Mouse (Mus musculus) frontal cortex, adult (tissue): ENCODE measurements around the gene Sumf2.
"Not testable (repeated sequence)": the region's sequence is repeated elsewhere in the genome, so short reads cannot be mapped to it uniquely, and the experiment has no call there.

ENCODE experiments used
- ATAC-seq: cut with Nextera tagmentation; 2 replicates; pipeline ENCODE4 v1.9.2; 2017; ENCODE audit warnings: mild to moderate bottlenecking, moderate library complexity, mixed read lengths; ENCODE audit not compliant: low TSS enrichment

Gene Sumf2

DNA sequence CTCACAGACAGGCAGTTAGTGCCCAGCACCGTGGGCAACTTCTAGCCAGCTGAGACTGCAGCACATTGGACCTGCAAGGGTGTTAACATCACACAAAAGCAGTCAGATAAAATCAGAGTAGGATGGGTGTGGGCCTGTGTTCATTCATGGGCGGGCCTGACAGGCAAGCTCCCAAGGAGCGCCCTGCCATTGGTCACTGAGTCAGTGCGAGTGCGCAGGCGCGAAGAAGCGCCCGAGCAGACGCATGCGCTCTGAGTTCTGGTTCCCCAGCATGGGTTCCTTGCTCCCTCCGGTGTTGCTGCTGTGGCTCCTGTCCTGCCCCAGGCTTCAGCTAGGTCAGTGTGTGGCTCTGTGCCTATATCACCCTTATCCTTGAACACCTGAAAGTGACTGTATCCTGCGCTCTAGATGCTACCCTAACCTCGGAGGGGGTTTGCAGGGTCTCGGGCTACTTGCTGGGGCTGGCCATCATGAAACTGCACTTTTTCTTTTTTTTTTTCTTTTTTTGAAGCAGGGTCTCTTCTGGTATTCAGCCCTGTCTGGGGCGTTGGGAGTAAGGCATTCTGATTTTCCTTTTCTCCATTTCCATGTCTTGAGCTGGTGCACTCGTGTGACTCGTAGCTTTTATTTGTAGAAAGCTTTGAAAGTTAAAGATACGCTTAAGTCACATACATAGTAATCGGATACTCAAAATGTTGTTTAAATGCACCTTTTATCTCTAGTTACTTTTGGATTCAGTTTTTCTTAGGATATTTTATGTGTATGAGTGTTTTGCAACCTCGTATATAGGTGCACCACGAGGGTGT lies at the start of gene Sumf2:
Gene Sumf2, plus strand, starts transcription at position 235 of the 806 bp plus-strand sequence.
- ATAC-seq: peak; percentile 100

DNA sequence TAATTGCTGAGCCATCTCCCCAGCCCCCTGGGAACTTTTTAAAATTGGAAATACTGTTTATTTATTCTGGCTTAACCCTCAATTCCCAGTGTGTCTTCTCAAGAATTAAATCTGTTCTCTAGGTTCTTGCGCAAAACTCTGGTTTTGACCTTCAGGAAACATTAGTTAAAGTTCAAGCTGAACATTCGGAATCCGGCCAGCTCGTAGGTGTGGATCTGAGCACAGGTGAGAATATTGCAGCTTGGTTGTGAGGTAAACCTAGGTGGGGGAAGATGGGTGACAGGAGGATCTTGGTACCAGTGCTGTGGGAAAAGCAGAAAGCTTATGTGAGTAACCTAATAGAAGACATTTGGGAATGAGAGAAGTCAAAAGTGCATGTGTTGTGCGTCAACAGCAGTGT lies 1.9 kb upstream of the Sumf2 start:
- no peak for ATAC-seq

DNA sequence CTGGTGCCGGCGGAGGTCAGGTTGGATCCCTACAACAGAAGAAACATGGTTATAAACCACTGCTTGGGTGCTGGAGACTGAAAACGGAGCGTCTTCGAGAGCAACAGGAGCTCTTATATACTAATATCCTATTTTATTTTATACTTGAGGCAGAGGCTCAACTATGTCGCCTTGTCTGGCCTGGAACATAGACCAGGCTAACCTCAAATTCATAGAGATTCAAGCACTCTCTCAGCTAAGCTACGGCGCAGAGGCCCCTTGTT lies 703 bp downstream of the Sumf2 start:
- no peak for ATAC-seq

DNA sequence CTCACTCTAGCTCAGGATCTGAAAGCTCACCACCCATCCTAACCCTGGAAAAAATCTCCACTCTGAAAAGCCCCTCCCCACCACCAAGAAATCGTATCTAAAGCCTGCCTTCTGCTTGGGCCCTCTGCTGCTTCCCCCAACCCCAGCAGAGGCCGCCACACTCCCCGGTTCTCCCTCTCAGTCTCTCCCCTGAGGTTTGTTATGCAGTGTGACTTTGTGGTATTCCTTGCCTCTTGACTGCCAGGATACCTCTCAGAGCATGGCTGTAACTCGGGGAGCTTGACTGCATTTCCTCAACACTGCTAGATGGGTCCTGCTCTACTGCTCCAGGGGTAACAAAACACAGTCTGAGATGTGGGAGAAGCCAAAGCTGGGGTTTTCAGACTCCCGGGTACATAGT lies 8.4 kb downstream of the Sumf2 start:
- no peak for ATAC-seq

DNA sequence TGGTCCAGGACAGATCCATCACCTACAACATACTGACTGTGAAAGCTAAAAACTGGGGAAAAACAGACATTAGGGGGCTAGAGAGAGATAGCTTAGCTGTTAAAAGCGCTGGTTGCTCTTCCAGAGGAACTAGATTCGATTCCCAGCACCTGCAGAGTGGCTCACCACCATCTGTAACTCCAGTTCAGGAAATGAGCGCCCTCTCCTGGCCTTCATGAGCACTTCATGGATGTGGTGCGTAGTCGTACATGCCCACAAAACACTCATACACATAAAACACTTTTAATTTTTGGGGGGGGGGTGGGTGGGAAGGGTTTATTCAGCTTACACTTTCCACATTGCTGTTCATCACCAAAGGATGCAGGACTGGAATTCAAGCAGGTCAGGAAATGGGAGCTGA lies 9.6 kb downstream of the Sumf2 start:
- ATAC-seq: no peak

DNA sequence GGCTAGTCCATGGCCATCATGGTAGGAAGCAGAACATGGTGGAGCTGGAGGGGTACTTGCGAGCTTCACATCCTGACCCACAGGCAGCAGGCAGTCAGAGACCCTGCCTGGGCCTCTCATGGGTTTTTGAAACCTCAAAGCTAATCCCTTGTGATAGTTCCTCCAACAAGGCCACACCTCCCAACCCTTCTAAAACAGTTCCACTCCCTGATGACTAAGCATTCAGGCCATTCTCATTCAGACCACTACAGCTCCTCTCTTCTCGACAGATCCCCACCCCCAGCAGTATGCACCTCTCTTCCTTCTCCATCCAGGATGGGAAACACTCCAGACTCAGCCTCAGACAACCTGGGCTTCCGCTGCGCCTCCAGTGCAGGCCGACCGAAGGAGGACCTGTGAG lies 15.5 kb downstream of the Sumf2 start:
- no peak for ATAC-seq

DNA sequence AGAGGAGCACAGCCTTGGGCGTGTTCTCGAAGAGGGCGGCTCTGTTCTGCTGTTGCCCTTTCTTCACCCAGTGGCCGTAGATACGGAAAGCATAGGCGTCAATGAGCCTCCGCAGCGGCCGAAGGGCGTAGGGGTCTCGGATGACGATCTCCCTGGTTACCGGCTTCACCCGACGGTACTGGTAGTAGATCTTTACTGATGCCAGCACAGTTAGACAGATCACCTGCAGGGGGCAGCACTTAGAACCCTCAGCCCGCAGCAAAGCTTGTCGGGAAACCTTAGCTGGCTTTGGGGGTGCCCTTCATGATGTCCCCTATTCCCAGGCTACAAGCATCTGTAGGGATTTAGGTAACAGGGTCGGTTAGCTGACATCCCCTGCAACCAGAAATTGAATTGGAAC lies 17.7 kb downstream of the Sumf2 start:
- peak; percentile 34 for ATAC-seq

DNA sequence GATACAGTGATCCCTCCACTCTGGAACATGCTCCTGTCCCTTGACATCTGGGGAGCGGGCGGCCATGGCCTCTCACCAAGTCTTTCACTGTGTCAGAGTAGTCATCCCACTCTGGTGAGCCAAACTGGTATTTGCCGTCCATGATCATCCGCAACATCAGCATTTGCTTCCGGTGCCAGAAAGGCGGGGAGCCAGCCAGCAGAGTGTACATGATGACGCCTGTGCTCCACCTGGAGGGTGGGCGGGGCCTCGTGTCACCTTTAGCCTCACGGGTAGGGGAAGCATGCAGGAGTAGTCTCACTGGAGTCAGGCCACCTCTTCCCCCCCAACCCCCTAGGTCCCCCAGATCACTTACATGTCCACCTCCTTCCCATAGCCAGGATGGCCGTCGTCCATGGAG lies 19.1 kb downstream of the Sumf2 start:
- no peak for ATAC-seq

DNA sequence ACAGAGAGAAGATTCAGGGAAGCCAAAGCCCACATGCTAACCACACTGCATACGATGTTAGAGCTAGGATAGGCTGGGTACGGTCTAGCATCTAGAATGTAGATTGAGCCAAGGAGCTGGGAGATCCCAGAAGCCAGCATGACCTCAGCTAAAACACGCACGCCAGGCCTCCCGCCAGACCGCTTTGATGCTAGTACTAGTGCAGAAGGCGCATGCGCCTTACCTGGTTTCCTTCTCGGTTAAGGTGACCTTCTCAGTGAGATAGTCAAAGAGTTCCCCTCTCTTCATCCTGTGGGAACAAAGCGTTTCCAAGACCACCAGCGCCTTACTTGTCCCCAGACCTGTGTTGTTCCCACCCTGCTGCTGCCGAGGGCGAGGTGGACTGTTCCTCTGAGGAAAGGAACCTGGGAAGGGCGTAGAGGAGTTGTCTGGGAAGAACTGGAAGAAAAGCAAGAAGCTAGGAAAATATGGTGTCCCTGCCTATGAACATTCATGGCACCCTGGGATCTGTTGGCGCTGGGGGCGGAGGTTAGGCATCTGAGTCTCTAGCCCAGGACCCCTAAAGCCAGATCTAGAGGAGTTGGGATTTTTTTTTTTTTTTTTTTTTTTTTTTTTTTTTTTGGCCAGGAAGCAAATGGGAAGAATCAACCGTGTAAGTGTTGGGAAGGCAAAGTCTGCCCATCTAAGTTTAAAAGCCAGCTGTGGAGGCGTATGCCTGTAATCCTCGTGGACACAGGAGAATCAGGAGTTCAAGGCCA lies 22.6 kb downstream of the Sumf2 start:
- no peak for ATAC-seq

DNA sequence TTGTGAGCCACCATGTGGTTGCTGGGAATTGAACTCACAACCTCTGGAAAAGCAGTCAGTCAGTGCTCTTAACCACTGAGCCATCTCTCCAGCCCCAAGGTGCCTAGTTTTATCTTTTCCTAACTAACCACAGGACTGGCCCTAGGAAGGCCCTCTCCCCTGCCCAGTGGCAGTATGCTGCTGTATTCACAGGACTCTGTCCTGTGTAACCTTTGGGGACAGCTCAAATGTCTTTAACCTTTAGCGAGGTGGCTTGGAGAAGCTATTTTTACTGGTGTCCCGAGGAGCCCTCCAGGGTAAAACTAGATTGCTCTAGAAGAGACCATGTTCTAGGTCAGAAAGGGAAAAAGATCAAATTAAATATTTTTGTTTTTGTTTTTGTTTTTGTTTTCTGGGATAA lies 24.5 kb downstream of the Sumf2 start:
- ATAC-seq: no peak

DNA sequence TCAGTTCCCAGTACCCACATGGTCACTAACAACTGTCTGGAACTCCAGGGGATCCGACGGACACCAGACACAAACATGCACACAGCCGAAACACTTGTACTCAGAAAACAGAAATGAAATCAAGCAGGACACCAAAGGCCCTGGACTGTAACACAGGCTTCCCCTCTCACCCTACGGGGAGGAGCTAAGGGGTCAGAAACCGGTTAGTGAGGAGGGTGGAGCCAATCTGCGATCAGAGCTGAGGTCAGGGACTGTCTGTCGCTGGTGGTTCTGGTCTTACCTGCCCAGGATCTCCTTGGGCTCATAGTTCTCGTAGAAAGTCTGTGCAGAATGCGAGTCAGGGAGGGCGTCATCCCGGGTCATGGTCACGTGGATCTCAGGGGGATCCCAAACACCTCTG lies 27.2 kb downstream of the Sumf2 start:
- no peak for ATAC-seq

DNA sequence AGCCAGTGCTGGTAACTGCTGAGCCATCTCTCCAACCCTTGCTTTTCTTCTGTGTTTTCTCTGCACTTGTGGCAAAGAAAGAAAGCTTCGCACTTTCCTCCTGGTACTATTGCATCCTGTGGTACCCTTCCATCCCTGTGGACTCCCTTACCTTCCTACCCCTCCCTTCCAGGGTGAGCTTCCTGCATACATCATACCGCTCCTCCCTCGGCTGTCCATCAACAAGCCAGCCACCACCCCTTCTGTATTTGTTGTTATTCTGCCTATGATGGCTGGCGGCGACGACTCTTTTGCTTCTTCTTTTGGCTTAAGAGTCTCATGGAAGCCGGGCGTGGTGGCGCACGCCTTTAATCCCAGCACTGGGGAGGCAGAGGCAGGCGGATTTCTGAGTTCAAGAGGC lies 28.3 kb downstream of the Sumf2 start:
- ATAC-seq: no peak

DNA sequence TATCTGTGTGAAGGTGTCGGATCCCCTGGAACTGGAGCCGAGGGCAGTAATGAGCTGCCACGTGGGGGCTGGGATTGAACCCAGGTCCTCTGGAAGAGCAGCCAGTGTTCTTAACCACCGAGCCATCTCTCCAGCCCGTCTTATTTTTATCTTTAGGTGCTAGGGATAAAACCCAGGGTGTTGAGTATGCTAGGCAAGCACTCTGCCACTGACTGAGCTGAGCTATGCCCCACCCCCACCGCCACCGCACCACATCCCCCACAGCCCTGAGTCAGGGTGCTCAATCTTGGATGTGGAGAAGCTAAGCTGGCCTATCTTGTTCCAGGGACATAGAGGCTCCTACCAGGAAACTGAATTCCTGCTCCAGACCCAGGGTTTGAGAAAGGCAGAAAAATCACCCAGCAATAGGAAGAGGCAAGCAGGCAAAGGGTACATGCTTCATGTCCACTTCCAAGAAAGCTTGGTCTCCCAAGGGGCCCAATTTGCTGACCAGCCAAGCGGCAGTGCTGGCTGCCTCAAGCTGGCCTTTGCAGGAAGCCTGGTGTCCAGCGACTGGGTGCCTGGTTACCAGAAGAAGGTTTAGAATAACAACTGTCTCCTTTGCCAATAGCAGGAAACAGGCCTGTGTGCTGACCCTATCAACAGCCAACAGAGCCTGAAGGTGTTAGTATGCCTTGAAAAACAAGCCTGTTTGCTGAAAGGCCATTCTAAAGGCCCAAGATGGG lies 31.1 kb downstream of the Sumf2 start:
- peak; percentile 70; the same call in 1 of the 2 replicates for ATAC-seq

DNA sequence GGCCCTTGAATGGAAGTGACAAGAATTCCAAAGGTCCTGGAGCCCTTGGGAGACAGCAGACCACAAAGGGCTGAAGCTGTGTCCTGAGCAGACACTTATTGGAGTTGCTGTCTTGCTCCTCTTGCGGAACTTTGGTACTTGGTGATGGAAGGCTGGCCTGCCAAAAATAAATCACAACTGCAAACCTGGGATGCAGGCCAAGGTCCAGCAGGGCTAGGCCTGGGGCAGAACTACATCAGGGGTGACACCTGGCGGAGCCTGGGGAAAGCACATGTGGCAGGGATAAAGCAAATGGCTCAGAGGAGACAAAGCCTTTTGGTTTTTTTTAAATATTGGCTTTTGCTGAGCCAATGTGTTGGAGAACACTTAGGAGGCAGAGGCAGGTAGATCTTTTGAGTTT lies 32.2 kb downstream of the Sumf2 start:
- ATAC-seq: peak; percentile 38; the same call in 1 of the 2 replicates

DNA sequence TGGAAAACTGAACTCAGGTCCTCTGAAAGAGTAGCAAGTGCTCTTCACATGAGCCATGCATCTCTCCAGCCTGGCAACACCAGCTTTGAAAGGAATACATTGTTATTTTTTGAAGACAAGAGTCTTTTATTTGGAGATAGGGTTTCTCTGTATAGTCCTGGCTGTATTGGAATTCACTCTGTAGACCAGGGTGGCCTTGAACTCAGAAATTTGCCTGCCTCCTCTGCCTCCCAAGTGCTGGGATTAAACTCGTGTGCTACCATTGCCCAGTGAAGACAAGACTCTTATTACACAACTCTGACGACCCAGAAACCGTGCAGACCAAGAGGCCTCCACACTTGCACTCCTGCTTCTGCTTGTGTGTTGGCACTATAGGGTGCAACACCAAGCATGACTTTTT lies 33.1 kb downstream of the Sumf2 start:
- ATAC-seq: no peak

DNA sequence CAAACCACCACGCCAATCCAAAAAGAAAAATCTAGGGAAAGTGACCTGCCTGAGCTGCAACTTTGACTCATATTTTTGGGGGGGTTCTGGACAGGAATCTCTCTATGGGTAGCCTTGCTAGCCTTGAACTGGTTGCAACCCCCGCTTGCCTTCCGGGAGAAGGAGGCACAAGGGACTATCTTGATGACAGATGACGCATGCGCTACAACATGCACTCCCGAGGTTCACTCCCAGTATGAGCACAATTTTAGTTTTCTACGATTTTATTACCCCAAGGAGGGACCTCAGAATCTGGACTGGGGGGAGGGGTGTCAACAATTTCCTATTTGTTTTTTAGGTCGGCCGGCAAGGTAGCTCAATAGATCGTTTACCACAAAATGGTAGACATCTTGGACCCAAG lies 39.5 kb downstream of the Sumf2 start:
- ATAC-seq: no peak

DNA sequence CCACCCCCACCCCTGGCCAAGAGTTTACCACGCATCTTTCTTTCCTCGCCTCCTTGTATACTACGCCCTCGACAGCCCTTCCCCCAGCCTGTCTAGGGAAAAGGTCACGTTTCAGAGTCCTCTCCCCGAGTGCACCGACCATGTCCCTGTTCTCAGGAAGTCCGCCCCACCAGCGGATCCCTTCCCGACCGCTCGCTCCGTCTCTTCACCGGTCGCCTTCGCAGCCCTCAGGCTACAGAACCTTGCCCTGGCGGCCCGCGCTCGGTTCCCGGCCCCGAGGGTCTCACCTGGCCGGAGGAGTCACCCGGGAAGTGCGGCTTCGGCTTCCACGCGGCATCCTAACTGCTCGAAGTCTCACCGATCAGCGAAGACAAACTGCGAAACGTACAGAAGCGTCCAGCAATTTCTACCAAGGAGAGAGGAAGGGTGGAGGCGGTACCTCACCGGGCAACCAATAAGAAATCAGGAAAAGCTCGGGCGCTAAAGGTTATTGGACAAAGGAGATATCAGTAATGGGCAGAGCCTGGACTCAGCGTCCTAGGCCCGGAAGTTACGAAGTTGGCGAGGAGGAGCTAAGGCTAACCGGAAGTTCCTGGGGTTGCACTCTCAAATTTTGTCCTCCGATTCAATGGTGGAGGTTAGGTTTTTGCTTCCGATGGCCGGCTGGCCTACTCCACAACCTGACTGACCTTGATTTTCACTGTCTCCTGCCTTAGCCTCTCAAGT lies 40.3 kb downstream of the Sumf2 start, which contains the start of gene Chchd2:
Gene Chchd2, minus strand, starts transcription at position 560 of the 726 bp plus-strand sequence.
- peak; percentile 100 for ATAC-seq

DNA sequence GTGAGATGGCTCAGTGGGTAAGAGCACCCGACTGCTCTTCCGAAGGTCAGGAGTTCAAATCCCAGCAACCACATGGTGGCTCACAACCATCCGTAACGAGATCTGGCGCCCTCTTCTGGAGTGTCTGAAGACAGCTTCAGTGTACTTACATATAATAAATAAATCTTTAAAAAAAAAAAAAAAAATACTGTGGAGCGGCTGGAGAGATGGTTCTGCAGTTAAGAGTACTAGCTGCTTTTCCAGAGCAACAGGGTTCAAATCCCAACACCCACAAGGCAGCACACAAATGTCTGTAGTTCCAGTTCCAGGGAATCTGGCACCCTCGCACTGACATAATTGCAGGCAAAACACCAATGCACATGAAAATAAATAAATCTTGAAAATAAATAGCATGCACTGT lies 43.6 kb downstream of the Sumf2 start:
- ATAC-seq: not testable (repeated sequence)

DNA sequence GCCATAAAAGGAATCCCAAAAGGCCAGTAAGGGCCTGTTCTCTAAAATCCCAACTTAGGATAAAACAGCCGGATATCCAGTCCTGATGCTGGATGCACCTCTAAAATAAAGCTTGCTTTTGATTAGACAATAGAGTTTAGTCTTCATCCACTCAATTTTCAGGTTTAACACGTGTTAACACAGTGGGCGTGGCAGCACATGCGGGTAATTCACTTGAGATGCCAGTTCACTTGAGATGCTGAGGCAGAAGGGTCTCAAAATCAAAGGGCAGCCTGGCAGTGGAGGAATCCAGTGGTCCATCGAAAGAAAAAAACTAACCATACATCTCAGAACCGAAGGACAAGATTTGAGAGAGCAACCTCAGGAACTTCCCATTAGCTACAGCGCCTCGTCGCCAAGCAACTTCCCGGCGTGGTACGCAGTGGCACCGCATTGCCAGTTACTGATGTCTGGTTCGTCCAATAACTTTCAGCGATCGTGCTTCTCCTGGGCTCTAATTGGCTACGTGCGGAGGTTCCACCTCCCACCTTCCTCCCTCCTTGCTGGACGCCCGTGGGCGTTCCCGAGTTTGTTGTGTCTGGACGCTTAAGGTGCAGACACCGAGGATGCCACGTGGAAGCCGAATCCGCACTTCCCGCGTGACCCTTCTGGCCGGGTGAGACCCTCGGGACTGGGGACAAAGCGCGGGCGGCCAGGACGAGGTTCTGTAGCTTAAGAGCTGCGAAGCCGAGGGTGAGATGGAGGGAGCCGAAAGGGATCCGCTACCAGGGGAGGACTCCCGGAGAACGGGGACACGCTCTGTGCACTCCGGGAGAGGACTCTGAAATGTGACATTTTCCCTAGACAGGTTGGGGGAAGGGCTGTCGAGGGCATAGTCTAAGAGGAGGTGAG lies 48.7 kb downstream of the Sumf2 start, which contains the start of gene Zbed5:
Gene Zbed5, plus strand, starts transcription at position 526 of the 891 bp plus-strand sequence.
- ATAC-seq: peak; percentile 100

DNA sequence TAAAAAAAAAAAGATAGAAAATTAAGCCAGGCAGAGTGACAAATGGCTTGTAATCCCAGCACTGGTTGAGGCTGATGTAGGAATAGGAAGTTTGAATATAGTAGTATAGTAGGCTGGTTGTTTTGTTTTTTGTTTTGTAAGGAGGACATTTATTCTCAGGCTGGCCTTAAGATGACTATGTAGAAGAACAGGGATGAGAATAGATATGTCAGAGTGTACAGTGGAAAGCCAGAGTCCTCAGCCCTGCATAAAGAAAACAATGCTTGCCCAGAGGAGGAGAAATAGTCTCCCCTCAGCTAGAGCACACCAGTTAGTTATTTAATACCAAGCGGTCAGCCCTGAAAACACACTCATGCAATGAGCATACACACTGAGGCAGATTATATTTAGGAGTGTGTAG lies 51.7 kb downstream of the Sumf2 start, which contains the start of gene Phkg1:
Gene Phkg1, minus strand, starts transcription at position 101 of the 400 bp plus-strand sequence.
- no peak for ATAC-seq

DNA sequence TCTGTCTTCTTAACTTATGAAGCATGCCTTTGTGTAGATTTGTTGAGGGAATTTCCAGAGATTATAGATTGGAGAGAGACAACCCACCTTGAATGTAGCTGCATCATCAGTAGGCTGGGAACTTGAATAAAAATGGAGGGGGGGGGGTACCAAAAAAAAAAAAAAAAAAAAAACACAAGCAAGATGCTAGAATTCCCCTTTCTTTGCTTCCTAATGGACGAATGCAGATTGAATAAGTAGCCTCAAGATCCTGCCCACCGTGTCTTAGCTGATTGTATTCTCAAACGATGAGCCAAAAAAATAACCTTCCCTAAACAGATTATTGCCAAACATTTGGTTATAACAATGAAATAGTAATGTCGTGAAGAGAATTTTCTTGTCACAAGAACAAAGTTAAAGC lies 61.0 kb downstream of the Sumf2 start:
- ATAC-seq: no peak
